Mouse (Mus musculus): ENCODE measurements at regions not wholly inside any gene's neighbourhood (a gene's known extent, or its start where the extent isn't known, plus 50 kb on each side); places are given as distances from the start of the nearest gene placed in this dataset.

- TF ChIP-seq CTCF (IDR thresholded peaks at IDR 0.05) (no peak), EP300 (IDR thresholded peaks at IDR 0.05) (no peak)
Measured at GRCm38 (mm10) chrX:99408804-99409203, 62.3 kb downstream of the Pja1 start.
